Mouse (Mus musculus): ENCODE measurements at regions not wholly inside any gene's neighbourhood (a gene's known extent, or its start where the extent isn't known, plus 50 kb on each side); places are given as distances from the start of the nearest gene placed in this dataset.

GRCm38 (mm10) chr13:102132154-102132553, 364.1 kb upstream of the Pik3r1 start:
- Histone ChIP-seq H3K9me3 (ENCODE audit: low read length) (no peaks in the 10 kb centered on the region), H3K36me3 (ENCODE audit: insufficient read depth, low read length) (no peaks in the 10 kb centered on the region), H3K4me2 (ENCODE audit: low read depth, low read length) (no peak overlapping the region), H3K27ac (no peak overlapping the region), H3K27me3 (ENCODE audit: insufficient read depth, low read length) (no peaks in the 10 kb centered on the region), H3K4me1 (ENCODE audit: insufficient read depth, low read length) (no peaks in the 10 kb centered on the region), H3K4me3 (ENCODE audit: low read length) (no peak overlapping the region), H3K9ac (replicated peaks; ENCODE audit: low read length) (no peak overlapping the region)
- DNase-seq (ENCODE audit: low spot score) (no peak), ATAC-seq (no peak)
- WGBS: 51% methylated on average over 5 of the region's 5 CpGs
- no peak for TF ChIP-seq CTCF (IDR thresholded peaks at IDR 0.05; ENCODE audit: low read depth)

- DNase-seq (ENCODE audit: low spot score) (no peak), ATAC-seq (no peak)
- H3K27me3 ChIP-seq (ENCODE audit: insufficient read depth, low read length): no peaks in the 10 kb centered on the region
- no peak overlapping the region for H3K9ac ChIP-seq (replicated peaks; ENCODE audit: low read length)
- no peak for TF ChIP-seq CTCF (IDR thresholded peaks at IDR 0.05; ENCODE audit: low read depth)
- no peak overlapping the region for H3K4me2 ChIP-seq (ENCODE audit: low read depth, low read length)
- no peak overlapping the region for H3K4me3 ChIP-seq (ENCODE audit: low read length)
- no peaks in the 10 kb centered on the region for H3K36me3 ChIP-seq (ENCODE audit: insufficient read depth, low read length)
- 51% methylated on average over 2 of the region's 2 CpGs for WGBS
- H3K27ac ChIP-seq: no peak overlapping the region
- H3K9me3 ChIP-seq (ENCODE audit: low read length): no peaks in the 10 kb centered on the region
- no peaks in the 10 kb centered on the region for H3K4me1 ChIP-seq (ENCODE audit: insufficient read depth, low read length)
Observed at GRCm38 (mm10) chr13:102132696-102133095, 364.7 kb upstream of the Pik3r1 start.

- H3K9ac ChIP-seq (replicated peaks; ENCODE audit: low read length): no peak overlapping the region
- H3K36me3 ChIP-seq (ENCODE audit: insufficient read depth, low read length): no peaks in the 10 kb centered on the region
- H3K9me3 ChIP-seq (ENCODE audit: low read length): no peaks in the 10 kb centered on the region
- ATAC-seq (no peak), DNase-seq (ENCODE audit: low spot score) (no peak)
- H3K4me2 ChIP-seq (ENCODE audit: low read depth, low read length): no peak overlapping the region
- H3K27ac ChIP-seq: no peak overlapping the region
- TF ChIP-seq CTCF (IDR thresholded peaks at IDR 0.05; ENCODE audit: low read depth): no peak
- no peaks in the 10 kb centered on the region for H3K27me3 ChIP-seq (ENCODE audit: insufficient read depth, low read length)
- H3K4me3 ChIP-seq (ENCODE audit: low read length): no peak overlapping the region
- no peaks in the 10 kb centered on the region for H3K4me1 ChIP-seq (ENCODE audit: insufficient read depth, low read length)
Observed at GRCm38 (mm10) chr13:102135210-102135609, 367.2 kb upstream of the Pik3r1 start.

GRCm38 (mm10) chr13:102142986-102143385, 375.0 kb upstream of the Pik3r1 start:
- Histone ChIP-seq H3K27me3 (ENCODE audit: insufficient read depth, low read length) (no peaks in the 10 kb centered on the region), H3K4me3 (ENCODE audit: low read length) (no peak overlapping the region), H3K36me3 (ENCODE audit: insufficient read depth, low read length) (no peaks in the 10 kb centered on the region), H3K9me3 (ENCODE audit: low read length) (no peaks in the 10 kb centered on the region), H3K4me1 (ENCODE audit: insufficient read depth, low read length) (no peaks in the 10 kb centered on the region), H3K27ac (no peak overlapping the region), H3K9ac (replicated peaks; ENCODE audit: low read length) (no peak overlapping the region), H3K4me2 (ENCODE audit: low read depth, low read length) (no peak overlapping the region)
- TF ChIP-seq CTCF (IDR thresholded peaks at IDR 0.05; ENCODE audit: low read depth): no peak
- DNase-seq (ENCODE audit: low spot score) (no peak), ATAC-seq (no peak)
- 93% methylated on average over 7 of the region's 7 CpGs for WGBS

GRCm38 (mm10) chr13:102143848-102144247, 375.8 kb upstream of the Pik3r1 start:
- Histone ChIP-seq H3K4me2 (ENCODE audit: low read depth, low read length) (no peak overlapping the region), H3K36me3 (ENCODE audit: insufficient read depth, low read length) (no peaks in the 10 kb centered on the region), H3K27ac (no peak overlapping the region), H3K9ac (replicated peaks; ENCODE audit: low read length) (no peak overlapping the region), H3K27me3 (ENCODE audit: insufficient read depth, low read length) (no peaks in the 10 kb centered on the region), H3K4me1 (ENCODE audit: insufficient read depth, low read length) (no peaks in the 10 kb centered on the region), H3K9me3 (ENCODE audit: low read length) (no peaks in the 10 kb centered on the region), H3K4me3 (ENCODE audit: low read length) (no peak overlapping the region)
- WGBS: 79% methylated on average over 2 of the region's 2 CpGs
- ATAC-seq (no peak), DNase-seq (ENCODE audit: low spot score) (no peak)
- no peak for TF ChIP-seq CTCF (IDR thresholded peaks at IDR 0.05; ENCODE audit: low read depth)

GRCm38 (mm10) chr13:102148039-102148438, 380.0 kb upstream of the Pik3r1 start:
- TF ChIP-seq CTCF (IDR thresholded peaks at IDR 0.05; ENCODE audit: low read depth): no peak
- no peak overlapping the region for H3K27ac ChIP-seq
- H3K9ac ChIP-seq (replicated peaks; ENCODE audit: low read length): no peak overlapping the region
- H3K4me3 ChIP-seq (ENCODE audit: low read length): no peak overlapping the region
- ATAC-seq: no peak
- no peaks in the 10 kb centered on the region for H3K27me3 ChIP-seq (ENCODE audit: insufficient read depth, low read length)
- no peak overlapping the region for H3K4me2 ChIP-seq (ENCODE audit: low read depth, low read length)
- H3K36me3 ChIP-seq (ENCODE audit: insufficient read depth, low read length): no peaks in the 10 kb centered on the region
- H3K9me3 ChIP-seq (ENCODE audit: low read length): no peaks in the 10 kb centered on the region
- 84% methylated on average over 2 of the region's 2 CpGs for WGBS
- DNase-seq (ENCODE audit: low spot score): no peak
- no peaks in the 10 kb centered on the region for H3K4me1 ChIP-seq (ENCODE audit: insufficient read depth, low read length)

GRCm38 (mm10) chr13:102153785-102154608, 386.0 kb upstream of the Pik3r1 start:
- no peak overlapping the region for H3K9ac ChIP-seq (replicated peaks; ENCODE audit: low read length)
- no peak overlapping the region for H3K4me3 ChIP-seq (ENCODE audit: low read length)
- no peaks in the 10 kb centered on the region for H3K9me3 ChIP-seq (ENCODE audit: low read length)
- no peak overlapping the region for H3K27ac ChIP-seq
- no peaks in the 10 kb centered on the region for H3K36me3 ChIP-seq (ENCODE audit: insufficient read depth, low read length)
- no peaks in the 10 kb centered on the region for H3K27me3 ChIP-seq (ENCODE audit: insufficient read depth, low read length)
- peaks cover 3% of the 10 kb centered on the region; the same call in 1 of the 2 replicates for H3K4me1 ChIP-seq (ENCODE audit: insufficient read depth, low read length)
- no peak for TF ChIP-seq CTCF (IDR thresholded peaks at IDR 0.05; ENCODE audit: low read depth)
- H3K4me2 ChIP-seq (ENCODE audit: low read depth, low read length): no peak overlapping the region
- 46% methylated on average over 5 of the region's 5 CpGs for WGBS
- ATAC-seq: no peak
- no peak for DNase-seq (ENCODE audit: low spot score)
